Mouse (Mus musculus) heart, adult 2 months (tissue): ENCODE measurements around the gene Slc44a1. TPM values are rescaled to one million over a fixed set of nuclear protein-coding genes. Genes with fewer than 3 reads are reported as not detected.

Experiments
- DNase-seq, 2 experiments: peaks; one replicate each; pipeline ENCODE4 v3.0.0; 2021
- H3K27ac ChIP-seq: fragments of 200-600 bp; 2 replicates; pipeline ENCODE4 v1.8.1; 2022
- H3K27me3 ChIP-seq: fragments of 200-500 bp; 2 replicates; pipeline ENCODE4 v1.6.1; 2012; ENCODE audit warnings: mild to moderate bottlenecking, low read length, inconsistent platforms, mixed read lengths; ENCODE audit not compliant: control insufficient read depth, insufficient read depth
- H3K36me3 ChIP-seq: fragments of 200-500 bp; 2 replicates; pipeline ENCODE4 v1.6.1; 2012; ENCODE audit warnings: low read length, inconsistent platforms; ENCODE audit not compliant: control insufficient read depth, insufficient read depth
- H3K4me1 ChIP-seq: fragments of 200-500 bp; 2 replicates; pipeline ENCODE4 v1.6.1; 2011; ENCODE audit warnings: low read length; ENCODE audit not compliant: control insufficient read depth, insufficient read depth
- H3K4me3 ChIP-seq: fragments of 200-600 bp; 2 replicates; pipeline ENCODE4 v1.8.1; 2022
- H3K79me2 ChIP-seq: fragments of 200-500 bp; replicated peaks from 2 replicates; pipeline ENCODE4 v1.6.1; 2012; ENCODE audit warnings: mild to moderate bottlenecking, inconsistent platforms, low read length, moderate library complexity, mixed read lengths; ENCODE audit not compliant: control insufficient read depth, insufficient read depth
- H3K9ac ChIP-seq: fragments of 200-500 bp; 2 replicates; pipeline ENCODE4 v1.6.1; 2012; ENCODE audit warnings: low read depth, mild to moderate bottlenecking, control low read depth, inconsistent platforms, low read length, mixed read lengths
- CTCF ChIP-seq: fragments of 200-600 bp; IDR thresholded peaks from 2 replicates; pipeline ENCODE4 v1.8.1; 2022; ENCODE audit warnings: antibody characterized with exemption, mild to moderate bottlenecking, moderate library complexity
- EP300 ChIP-seq: fragments of 200-500 bp; IDR thresholded peaks from 2 replicates; pipeline ENCODE4 v1.6.1; 2011; ENCODE audit warnings: low read depth, low read length, control low read depth; ENCODE audit not compliant: insufficient read depth
- POLR2A ChIP-seq: fragments of 200-500 bp; IDR thresholded peaks from 2 replicates; pipeline ENCODE4 v1.6.1; 2011; ENCODE audit warnings: mild to moderate bottlenecking, low read depth, low read length, control low read depth; ENCODE audit not compliant: insufficient read depth
- WGBS: fragments of 180-500 bp; shearing (Covaris S2); methylation state at CpG from one replicate; pipeline ENCODE4 v1.1.7; 2018; 5-methylcytosine and 5-hydroxymethylcytosine counted together
- intact Hi-C: fragments of 180-260 bp; cut with DNase I; formaldehyde crosslinking; loops from one replicate; pipeline ENCODE4 v1.15.1; 2025
- long read RNA-seq: library from polyadenylated mRNA; stranded (forward); transcript quantifications from one replicate; pipeline ENCODE4 v2.0.0, GENCODE M21; 2021
- polyA plus RNA-seq: library from polyadenylated mRNA; depleted of rRNA; stranded (reverse); fragments of >200 nt; gene quantifications from 2 replicates; pipeline ENCODE4 v1.2.3, GENCODE M21; 2012; rRNA removed
- total RNA-seq, 2 experiments: library from RNA; stranded (reverse); gene quantifications; 2 replicates each; pipeline ENCODE4 v1.2.3; 2021

Gene Slc44a1
- total RNA-seq = 10 to 100 TPM; 26.4 to 32.3 TPM
- 22.7 and 45.7 TPM in 2 replicates for polyA plus RNA-seq
- long read RNA-seq, full-length matches to known transcripts = 32 of 42 reads
- long read RNA-seq, partial matches to known transcripts = 3 of 42 reads
- long read RNA-seq, other reads (novel, unspliced or antisense) = 7 of 42 reads

- TF ChIP-seq POLR2A (peak; percentile 75), EP300 (no peak), CTCF (peak; percentile 29)
- H3K4me3 ChIP-seq = peak within 1 kb of the TSS; percentile 88
- DNase-seq = peak; percentile 90 to 94
- H3K4me1 ChIP-seq = peaks cover 7% of the 10 kb centered on the region
- H3K27ac ChIP-seq = peak within 1 kb of the TSS; percentile 97
- no peaks in the 10 kb centered on the region for H3K27me3 ChIP-seq
- H3K79me2 ChIP-seq = peaks cover 2% of the 10 kb centered on the region; the same call in 1 of the 2 replicates
- peaks cover 9% of the 10 kb centered on the region for H3K36me3 ChIP-seq
- intact Hi-C loops = loop anchor here (1.0 to 5.0 kb wide), 5 partner anchors 107 to 428 kb away; partner anchors contain the start of genes Fsd1l and Nipsnap3b
- peak within 1 kb of the TSS; percentile 100 for H3K9ac ChIP-seq
- under 1% methylated on average over 115 of the region's 122 CpGs for WGBS
Measured at GRCm38 (mm10) chr4:53440010-53440815, at the start of gene Slc44a1. Gene Slc44a1, plus strand, starts transcription at chr4:53440413.

GRCm38 (mm10) chr4:53395002-53395401 is 45.2 kb upstream of the Slc44a1 start:
- WGBS = 48% methylated on average over 3 of the region's 3 CpGs
- peak in 1 of 2 experiments; percentile 49 for DNase-seq

DNA sequence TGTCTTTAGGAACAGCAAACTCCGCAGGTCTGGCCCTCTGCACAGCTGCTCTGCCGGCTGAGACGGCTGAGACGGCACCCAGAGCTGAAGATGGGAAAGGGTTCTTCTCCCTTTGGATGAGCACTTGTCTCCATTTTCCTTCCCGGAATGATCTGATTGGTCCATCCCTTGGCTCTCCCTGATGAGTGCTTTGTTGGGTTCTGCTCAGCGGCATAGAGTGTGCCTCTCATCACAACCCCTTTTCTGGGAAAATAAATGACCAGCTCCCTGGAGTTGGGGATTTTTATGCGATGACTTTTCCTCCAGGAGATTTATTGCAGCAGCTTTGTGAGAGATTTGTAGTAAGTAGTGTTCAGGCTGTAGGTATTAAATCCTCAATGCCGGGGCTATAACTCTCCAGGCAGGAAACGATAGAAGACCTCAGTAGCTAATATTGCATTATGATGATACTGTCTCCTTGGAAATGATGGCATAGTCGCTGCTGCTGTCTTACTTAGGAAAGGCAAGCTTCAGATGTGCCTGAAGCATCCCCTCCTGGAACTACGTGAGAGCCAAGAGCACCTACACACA is 43.5 kb upstream of the Slc44a1 start:
- Histone ChIP-seq H3K79me2 (no peaks in the 10 kb centered on the region), H3K36me3 (no peaks in the 10 kb centered on the region), H3K4me1 (peaks cover 8% of the 10 kb centered on the region), H3K27ac (no peak overlapping the region; the same call in 1 of the 2 replicates), H3K9ac (no peak overlapping the region), H3K27me3 (no peaks in the 10 kb centered on the region), H3K4me3 (no peak overlapping the region)
- no peak for TF ChIP-seq EP300
- no peak for TF ChIP-seq CTCF
- TF ChIP-seq POLR2A = no peak
- DNase-seq = no peak
- intact Hi-C loops = no loop called here
- WGBS = 74% methylated on average over 11 of the region's 11 CpGs

More at GRCm38 (mm10) chr4:53395002-53395401, 45.2 kb upstream of the Slc44a1 start:
- no peaks in the 10 kb centered on the region for H3K36me3 ChIP-seq
- H3K4me1 ChIP-seq = peaks cover 8% of the 10 kb centered on the region
- no peak overlapping the region for H3K4me3 ChIP-seq
- no peak overlapping the region for H3K9ac ChIP-seq
- intact Hi-C loops = no loop called here
- H3K79me2 ChIP-seq = no peaks in the 10 kb centered on the region
- H3K27ac ChIP-seq = peak overlapping the region; percentile 26
- TF ChIP-seq EP300 (0 out of 2 replicates have a peak, but pooled peaks have one; percentile 24), POLR2A (no peak)
- no peaks in the 10 kb centered on the region for H3K27me3 ChIP-seq

GRCm38 (mm10) chr4:53397280-53398117 is 42.7 kb upstream of the Slc44a1 start:
- no peaks in the 10 kb centered on the region for H3K79me2 ChIP-seq
- H3K36me3 ChIP-seq = no peaks in the 10 kb centered on the region
- TF ChIP-seq POLR2A = no peak
- no peak for TF ChIP-seq CTCF
- TF ChIP-seq EP300 = no peak
- peak overlapping the region; percentile 43 for H3K27ac ChIP-seq
- H3K27me3 ChIP-seq = no peaks in the 10 kb centered on the region
- peak in 1 of 2 experiments; percentile 24 for DNase-seq
- H3K9ac ChIP-seq = no peak overlapping the region
- WGBS = 42% methylated on average over 4 of the region's 4 CpGs
- H3K4me3 ChIP-seq = no peak overlapping the region
- H3K4me1 ChIP-seq = peaks cover 8% of the 10 kb centered on the region
- intact Hi-C loops = no loop called here

- Histone ChIP-seq H3K9ac (no peak overlapping the region), H3K27ac (no peak overlapping the region), H3K79me2 (no peaks in the 10 kb centered on the region), H3K36me3 (no peaks in the 10 kb centered on the region), H3K4me3 (no peak overlapping the region), H3K27me3 (no peaks in the 10 kb centered on the region), H3K4me1 (peaks cover 8% of the 10 kb centered on the region)
- DNase-seq = no peak
- TF ChIP-seq CTCF (no peak), POLR2A (no peak), EP300 (no peak)
- 53% methylated on average over 5 of the region's 5 CpGs for WGBS
- intact Hi-C loops = no loop called here
Measured at GRCm38 (mm10) chr4:53398561-53398960, 41.7 kb upstream of the Slc44a1 start.
